Mouse (Mus musculus): ENCODE results near the gene Sumo3. TPM values are rescaled to one million over a fixed set of nuclear protein-coding genes. Genes with fewer than 3 reads are reported as not detected.

Gene Sumo3
- polyA plus RNA-seq, 1 experiment from 2014 or later, result 350 TPM

- Histone ChIP-seq H3K4me3 (no peak overlapping the region), H3K9me3 (no peaks in the 10 kb centered on the region), H3K4me1 (0 out of 2 replicates have a peak, but pooled peaks cover 4% of the 10 kb centered on the region), H3K27ac (no peak overlapping the region), H3K4me2 (no peak overlapping the region), H3K36me3 (no peaks in the 10 kb centered on the region), H3K27me3 (peaks cover 5% of the 10 kb centered on the region; the same call in 1 of the 2 replicates), H3K9ac (no peak overlapping the region)
- WGBS, result 36% methylated on average over 43 of the region's 43 CpGs
- no peak for ATAC-seq (ENCODE audit: borderline replicate concordance, extremely low read depth, low FRiP score, low TSS enrichment)
Observed at GRCm38 (mm10) chr10:77663949-77664665, 58.2 kb downstream of the Sumo3 start.

- no peaks in the 10 kb centered on the region for H3K36me3 ChIP-seq
- H3K4me1 ChIP-seq, result 0 out of 2 replicates have a peak, but pooled peaks cover 4% of the 10 kb centered on the region
- H3K27ac ChIP-seq, result no peak overlapping the region
- WGBS, result 57% methylated on average over 8 of the region's 8 CpGs
- H3K4me3 ChIP-seq, result no peak overlapping the region
- peaks cover 5% of the 10 kb centered on the region; the same call in 1 of the 2 replicates for H3K27me3 ChIP-seq
- ATAC-seq (ENCODE audit: borderline replicate concordance, extremely low read depth, low FRiP score, low TSS enrichment), result no peak
- H3K9ac ChIP-seq, result no peak overlapping the region
- no peak overlapping the region for H3K4me2 ChIP-seq
- H3K9me3 ChIP-seq, result no peaks in the 10 kb centered on the region
Observed at GRCm38 (mm10) chr10:77666342-77666741, 60.4 kb downstream of the Sumo3 start.

GRCm38 (mm10) chr10:77667402-77667801, 61.5 kb downstream of the Sumo3 start:
- Histone ChIP-seq H3K4me1 (0 out of 2 replicates have a peak, but pooled peaks cover 4% of the 10 kb centered on the region), H3K9ac (no peak overlapping the region), H3K36me3 (no peaks in the 10 kb centered on the region), H3K9me3 (no peaks in the 10 kb centered on the region), H3K27ac (no peak overlapping the region), H3K4me2 (no peak overlapping the region), H3K27me3 (peaks cover 5% of the 10 kb centered on the region; the same call in 1 of the 2 replicates), H3K4me3 (no peak overlapping the region)
- 63% methylated on average over 4 of the region's 4 CpGs for WGBS
- 0 out of 2 replicates have a peak, but pooled peaks have one; percentile 26 for ATAC-seq (ENCODE audit: borderline replicate concordance, extremely low read depth, low FRiP score, low TSS enrichment)

MicroRNA genes within 50 kb of the gene (microRNA counts, 519-probe panel; counts per million panel counts)
- microRNA mmu-miR-1930, result 1,639 counts per million, percentile 9 among the panel's probes with 10 or more counts

Small RNA genes lying within 50 kb of the gene (microRNA-seq; reads per million reads assigned to microRNA genes)
- gene Mir1930, result 9.6 reads per million, percentile 28 among the genes with 10 or more reads in this experiment

Other genes starting within 250 kb of the Sumo3 start
- gene Adarb1, start 187.8 kb upstream of the Sumo3 start, polyA plus RNA-seq (2015; fragmentation: Nextera tagmentation; extraction: Ambion mirVana), result 37.7 and 41.0 TPM in 2 replicates
- 35.1 and 38.0 TPM in 2 replicates for gene Fam207a, start 90.3 kb upstream of the Sumo3 start, polyA plus RNA-seq (2015; fragmentation: Nextera tagmentation; extraction: Ambion mirVana)
- 3.7 and 5.3 TPM in 2 replicates for gene Itgb2, start 75.8 kb upstream of the Sumo3 start, polyA plus RNA-seq (2015; fragmentation: Nextera tagmentation; extraction: Ambion mirVana)
- gene Pttg1ip, start 24.4 kb upstream of the Sumo3 start, polyA plus RNA-seq (2015; fragmentation: Nextera tagmentation; extraction: Ambion mirVana), result 118 and 122 TPM in 2 replicates
- 0.99 and 1.9 TPM in 2 replicates for gene Gm49325, start 100 bp downstream of the Sumo3 start, polyA plus RNA-seq (2015; fragmentation: Nextera tagmentation; extraction: Ambion mirVana)
- 73.8 and 74.3 TPM in 2 replicates for gene Ube2g2, start 16.2 kb downstream of the Sumo3 start, polyA plus RNA-seq (2015; fragmentation: Nextera tagmentation; extraction: Ambion mirVana)
- 0.08 and 0.19 TPM in 2 replicates for gene Tspear, start 80.5 kb downstream of the Sumo3 start, polyA plus RNA-seq (2015; fragmentation: Nextera tagmentation; extraction: Ambion mirVana)
- gene Gm19402, start 84.7 kb downstream of the Sumo3 start, polyA plus RNA-seq (2015; fragmentation: Nextera tagmentation; extraction: Ambion mirVana), result not detected in 2 replicates
- not detected in 2 replicates for gene Gm9508, start 91.1 kb downstream of the Sumo3 start, polyA plus RNA-seq (2015; fragmentation: Nextera tagmentation; extraction: Ambion mirVana)
- gene Gm10272, start 100.5 kb downstream of the Sumo3 start, polyA plus RNA-seq (2015; fragmentation: Nextera tagmentation; extraction: Ambion mirVana), result not detected in 2 replicates
- not detected in 2 replicates for gene Gm10024, start 105.4 kb downstream of the Sumo3 start, polyA plus RNA-seq (2015; fragmentation: Nextera tagmentation; extraction: Ambion mirVana)
- gene Gm10142, start 109.7 kb downstream of the Sumo3 start, polyA plus RNA-seq (2015; fragmentation: Nextera tagmentation; extraction: Ambion mirVana), result not detected in 2 replicates
- gene Krtap12-1, start 114.5 kb downstream of the Sumo3 start, polyA plus RNA-seq (2015; fragmentation: Nextera tagmentation; extraction: Ambion mirVana), result not detected in 2 replicates
- not detected in 2 replicates for gene Gm10100, start 120.4 kb downstream of the Sumo3 start, polyA plus RNA-seq (2015; fragmentation: Nextera tagmentation; extraction: Ambion mirVana)
- gene Gm18596, start 136.5 kb downstream of the Sumo3 start, polyA plus RNA-seq (2015; fragmentation: Nextera tagmentation; extraction: Ambion mirVana), result not detected in 2 replicates
- not detected in 2 replicates for gene Gm9736, start 145.3 kb downstream of the Sumo3 start, polyA plus RNA-seq (2015; fragmentation: Nextera tagmentation; extraction: Ambion mirVana)
- not detected in 2 replicates for gene Gm3233, start 153.6 kb downstream of the Sumo3 start, polyA plus RNA-seq (2015; fragmentation: Nextera tagmentation; extraction: Ambion mirVana)
- not detected in 2 replicates for gene Gm3238, start 165.2 kb downstream of the Sumo3 start, polyA plus RNA-seq (2015; fragmentation: Nextera tagmentation; extraction: Ambion mirVana)
- not detected in 2 replicates for gene Gm7138, start 170.8 kb downstream of the Sumo3 start, polyA plus RNA-seq (2015; fragmentation: Nextera tagmentation; extraction: Ambion mirVana)
- not detected in 2 replicates for gene Gm3250, start 176.4 kb downstream of the Sumo3 start, polyA plus RNA-seq (2015; fragmentation: Nextera tagmentation; extraction: Ambion mirVana)
- gene Gm7137, start 182.1 kb downstream of the Sumo3 start, polyA plus RNA-seq (2015; fragmentation: Nextera tagmentation; extraction: Ambion mirVana), result not detected in 2 replicates
- not detected in 2 replicates for gene Gm9639, start 189.0 kb downstream of the Sumo3 start, polyA plus RNA-seq (2015; fragmentation: Nextera tagmentation; extraction: Ambion mirVana)
- gene Gm19668, start 193.0 kb downstream of the Sumo3 start, polyA plus RNA-seq (2015; fragmentation: Nextera tagmentation; extraction: Ambion mirVana), result not detected in 2 replicates
- gene Gm9507, start 205.7 kb downstream of the Sumo3 start, polyA plus RNA-seq (2015; fragmentation: Nextera tagmentation; extraction: Ambion mirVana), result not detected in 2 replicates
- not detected in 2 replicates for gene Gm2696, start 208.6 kb downstream of the Sumo3 start, polyA plus RNA-seq (2015; fragmentation: Nextera tagmentation; extraction: Ambion mirVana)
- not detected in 2 replicates for gene Krtap10-4, start 221.0 kb downstream of the Sumo3 start, polyA plus RNA-seq (2015; fragmentation: Nextera tagmentation; extraction: Ambion mirVana)
- not detected in 2 replicates for gene Krtap10-10, start 229.8 kb downstream of the Sumo3 start, polyA plus RNA-seq (2015; fragmentation: Nextera tagmentation; extraction: Ambion mirVana)
- gene Gm36176, start 240.7 kb downstream of the Sumo3 start, polyA plus RNA-seq (2015; fragmentation: Nextera tagmentation; extraction: Ambion mirVana), result not detected in 2 replicates
- not detected in 2 replicates for gene Gm10318, start 246.8 kb downstream of the Sumo3 start, polyA plus RNA-seq (2015; fragmentation: Nextera tagmentation; extraction: Ambion mirVana)

All from lung, embryonic 15.5 days (tissue).